ENCODE assay signal across 19 mouse cellular contexts in the genomic region with DNA sequence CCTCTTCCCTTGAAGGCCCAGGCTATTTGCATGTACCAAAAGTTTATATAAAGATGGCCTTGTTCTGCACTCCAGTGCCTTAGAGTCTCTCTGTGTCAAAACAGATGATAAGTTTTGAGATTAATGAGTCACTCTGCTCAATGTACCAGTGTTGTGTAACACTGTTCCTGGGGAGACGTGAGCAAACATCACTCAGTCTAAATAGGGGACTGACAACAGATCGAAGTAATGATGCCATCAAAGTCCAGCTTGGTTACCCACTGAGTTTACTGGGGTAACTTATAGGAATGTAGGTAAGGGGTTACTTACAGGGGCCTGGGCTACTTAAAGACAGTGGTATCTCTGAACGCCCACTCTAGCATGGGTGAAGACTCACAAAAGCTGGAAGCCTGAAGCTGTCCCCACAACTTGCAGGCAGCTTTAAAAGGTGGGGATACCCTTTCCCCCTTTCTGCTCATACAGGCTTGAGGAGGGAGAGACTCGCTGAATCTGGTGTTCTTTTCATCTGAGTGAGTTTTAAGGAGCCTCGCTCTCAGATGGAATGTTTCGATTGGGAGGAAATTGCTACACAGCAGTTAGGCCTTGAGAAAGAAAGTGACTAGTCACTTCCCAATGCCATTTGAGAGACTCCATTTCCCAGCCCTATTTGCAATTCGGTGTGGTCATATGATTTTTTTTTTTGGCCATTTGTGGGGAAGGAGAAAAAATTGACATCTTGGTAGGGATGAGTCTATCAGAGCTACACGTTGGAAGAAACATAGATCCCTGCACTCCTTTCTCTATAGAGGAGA.
DNase-seq lines count a peak whose midpoint lies in the region; ATAC-seq lines count a peak whose summit lies in the region.
"Had no signal": no experiment of that assay in that cellular context is flagged by ENCODE, and none has a peak within 500 bp of the region (broad histone marks: within the 10 kb centered on the region; RNA-seq: fewer than 3 reads in every experiment).

No protein-coding gene starts in this region.

- DNase-seq in adrenal gland, adult 2 months: peak; percentile 21
- DNase-seq in adrenal gland, adult 18-20 months (ENCODE audit: low spot score in 2 of 2): no peak
- peak; percentile 25 for DNase-seq in 3T3-L1 (ENCODE audit: low read depth, low spot score)
- no peak for DNase-seq in spleen, postnatal 4 days (ENCODE audit: low spot score in 2 of 2)
- no peak for DNase-seq in left cerebral cortex, postnatal 4 days
- DNase-seq in layer of hippocampus, adult 18-20 months (ENCODE audit: low spot score in 2 of 2): no peak
- DNase-seq: adrenal gland, adult 8-10 months; cerebellum, adult 11-12 months; cerebellum, adult 9-11 months; forebrain, postnatal 0 days; heart, postnatal 14 days; kidney, adult 18-20 months; kidney, postnatal 25 days; thymus, postnatal 14 days had no signal

- ATAC-seq in common myeloid progenitor, adult 5-6 weeks (replicated peaks; ENCODE audit: low read depth, poor library complexity, severe bottlenecking): 0 out of 2 replicates have a peak, but pooled peaks have one; percentile 42
- peak; percentile 81 for ATAC-seq in megakaryocyte, adult 5-6 weeks (ENCODE audit: poor library complexity, severe bottlenecking)
- ATAC-seq: CD4-positive, CD25-positive, alpha-beta regulatory T cell, adult 4 months; forebrain, postnatal 0 days; hindbrain, embryonic 16.5 days; midbrain, embryonic 15.5 days had no signal

- intact Hi-C loops in left cerebral cortex, postnatal 4 days (cut with DNase I): no loop called here

Comparison
In these comparisons a context has a peak if more than half of its experiments do, and no peak if none do; other contexts are left out.
1. DNase-seq: peak in adrenal gland, adult 2 months (single experiment) and 3T3-L1 (single experiment); none in adrenal gland, adult 18-20 months (0 of 2), spleen, postnatal 4 days (0 of 2), left cerebral cortex, postnatal 4 days (single experiment) and layer of hippocampus, adult 18-20 months (0 of 2).